Mouse (Mus musculus) ES-Bruce4 (cell line): ENCODE measurements at regions not wholly inside any gene's neighbourhood (a gene's known extent, or its start where the extent isn't known, plus 50 kb on each side); places are given as distances from the start of the nearest gene placed in this dataset.
A peak's percentile ranks its signal among the peaks of the same experiment; 100 is the strongest.

Source experiments
- H3K27ac ChIP-seq: 2 replicates; pipeline ENCODE4 v1.5.1; 2012; ENCODE audit warnings: low read length, inconsistent platforms; ENCODE audit not compliant: insufficient read depth
- H3K27me3 ChIP-seq: 2 replicates; pipeline ENCODE4 v1.6.1; 2012; ENCODE audit warnings: mild to moderate bottlenecking, low read length, inconsistent platforms; ENCODE audit not compliant: control insufficient read depth, poor library complexity, insufficient read depth, severe bottlenecking
- H3K36me3 ChIP-seq: 2 replicates; pipeline ENCODE4 v1.6.1; 2012; ENCODE audit warnings: inconsistent platforms, mild to moderate bottlenecking, low read length, moderate library complexity; ENCODE audit not compliant: control insufficient read depth, poor library complexity, insufficient read depth, severe bottlenecking
- H3K4me1 ChIP-seq: one replicate; pipeline ENCODE4 v1.8.1; 2011; ENCODE audit warnings: low read length; ENCODE audit not compliant: control insufficient read depth, insufficient read depth
- H3K4me3 ChIP-seq: 2 replicates; pipeline ENCODE4 v1.5.1; 2011; ENCODE audit warnings: low read depth, mild to moderate bottlenecking, low read length
- H3K9ac ChIP-seq: 2 replicates; pipeline ENCODE4 v1.6.1; 2012; ENCODE audit warnings: low read depth, mild to moderate bottlenecking, inconsistent platforms; ENCODE audit not compliant: poor library complexity, severe bottlenecking
- H3K9me3 ChIP-seq: replicated peaks from 2 replicates; pipeline ENCODE4 v1.6.1; 2012; ENCODE audit warnings: mild to moderate bottlenecking, low read length, inconsistent platforms; ENCODE audit not compliant: control insufficient read depth, poor library complexity, insufficient read depth, severe bottlenecking
- CTCF ChIP-seq: IDR thresholded peaks from one replicate; pipeline ENCODE4 v1.8.1; 2011; ENCODE audit warnings: low read depth, low read length
- EP300 ChIP-seq: IDR thresholded peaks from 2 replicates; pipeline ENCODE4 v1.6.1; 2011; ENCODE audit warnings: low read depth, low read length; ENCODE audit not compliant: insufficient read depth
- POLR2A ChIP-seq: IDR thresholded peaks from one replicate; pipeline ENCODE4 v1.8.1; 2011; ENCODE audit warnings: low read length; ENCODE audit not compliant: insufficient read depth

DNA sequence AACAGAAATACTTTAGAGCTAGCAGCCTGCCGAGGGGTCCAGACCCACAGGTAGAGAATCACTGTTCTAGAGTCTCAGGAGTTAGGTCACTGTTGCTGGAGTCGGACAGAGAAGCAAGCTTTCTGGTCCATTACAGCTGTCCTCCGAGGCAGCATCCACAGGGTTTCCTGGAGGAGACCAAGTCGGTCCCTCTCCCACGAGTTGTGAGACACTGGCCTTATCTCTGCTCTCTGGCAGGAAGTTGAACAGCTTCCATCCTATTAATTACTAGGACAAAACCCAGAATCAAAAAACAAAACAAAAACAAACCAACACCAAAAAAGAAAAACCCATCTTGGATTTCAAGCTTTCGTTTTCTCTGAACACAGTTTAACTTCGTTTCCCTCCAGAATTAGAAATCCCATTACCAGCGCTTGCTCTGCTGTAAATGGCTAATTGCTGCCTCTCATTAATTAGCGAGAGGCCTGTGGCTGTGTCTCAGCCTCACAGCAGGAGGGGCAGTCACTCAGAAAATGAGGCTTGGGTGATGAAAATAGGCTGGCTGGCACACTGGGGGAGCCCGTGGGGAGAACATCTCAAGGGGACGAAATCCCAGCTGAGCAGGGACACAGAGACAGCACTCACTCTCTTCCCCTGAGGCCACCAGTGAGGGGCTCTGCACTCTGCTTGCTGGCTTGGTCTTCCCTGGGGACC, 201.3 kb downstream of the Adgrd1 start:
- no peak overlapping the region for H3K27ac ChIP-seq

DNA sequence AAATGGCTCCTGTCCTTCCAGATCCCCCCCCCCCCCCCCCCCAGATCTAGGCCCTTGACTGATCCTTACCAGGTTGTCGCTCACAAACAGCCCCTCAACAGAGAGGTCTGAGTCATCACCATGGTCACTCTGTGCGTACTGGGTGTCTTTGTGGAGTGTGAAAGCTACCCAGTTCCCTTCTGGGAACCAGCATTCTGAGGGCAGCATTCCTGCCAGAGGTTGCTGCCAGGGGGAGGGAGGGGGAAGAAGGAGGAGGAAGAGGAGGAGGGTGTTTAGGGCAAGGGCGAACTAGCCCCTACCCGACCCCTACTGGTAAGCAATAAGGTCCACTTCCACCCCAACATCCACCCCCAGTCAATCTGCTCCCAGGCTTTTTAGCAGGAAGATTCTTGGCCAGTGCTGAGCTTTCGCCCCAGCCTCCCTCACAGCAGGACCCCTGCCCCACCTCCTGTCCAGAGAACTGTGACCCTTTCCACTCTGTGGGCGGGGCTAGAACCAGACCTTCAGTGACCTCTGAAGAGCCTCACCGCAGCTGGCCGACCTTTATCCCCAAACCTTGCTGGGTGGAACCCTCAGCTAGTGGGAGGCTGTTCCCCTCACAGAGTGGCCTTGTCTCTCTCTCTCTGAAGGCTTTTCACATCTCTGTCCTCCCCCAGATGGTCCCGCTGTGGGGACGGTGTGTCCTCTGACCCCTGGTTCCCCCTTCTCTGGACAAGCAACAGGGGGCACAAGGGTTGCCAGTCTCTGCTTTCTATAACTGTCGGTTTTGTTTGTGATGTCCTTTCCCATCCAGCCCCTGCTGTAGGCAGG, 202.2 kb upstream of the Sfswap start:
- H3K36me3 ChIP-seq: no peaks in the 10 kb centered on the region
- peak overlapping the region; percentile 92 for H3K27ac ChIP-seq
- no peak overlapping the region for H3K9ac ChIP-seq
- H3K27me3 ChIP-seq: no peaks in the 10 kb centered on the region
- H3K9me3 ChIP-seq: no peaks in the 10 kb centered on the region
- no peak overlapping the region for H3K4me3 ChIP-seq
- H3K4me1 ChIP-seq: peaks cover 6% of the 10 kb centered on the region
- TF ChIP-seq POLR2A (no peak), CTCF (no peak), EP300 (peak; percentile 77; the same call in 1 of the 2 replicates)

More for the DNA sequence above, 201.3 kb downstream of the Adgrd1 start:
- Histone ChIP-seq H3K9ac (no peak overlapping the region), H3K36me3 (no peaks in the 10 kb centered on the region), H3K27me3 (no peaks in the 10 kb centered on the region), H3K9me3 (no peaks in the 10 kb centered on the region), H3K4me1 (peaks cover 6% of the 10 kb centered on the region), H3K4me3 (no peak overlapping the region)
- TF ChIP-seq EP300: no peak
- TF ChIP-seq POLR2A: no peak
- TF ChIP-seq CTCF: no peak

- H3K9ac ChIP-seq: no peak overlapping the region
- H3K4me1 ChIP-seq: peaks cover 6% of the 10 kb centered on the region
- no peak overlapping the region for H3K4me3 ChIP-seq
- peak; percentile 73 for TF ChIP-seq EP300
- no peak for TF ChIP-seq CTCF
- no peaks in the 10 kb centered on the region for H3K27me3 ChIP-seq
- peak overlapping the region; percentile 92 for H3K27ac ChIP-seq
- H3K9me3 ChIP-seq: no peaks in the 10 kb centered on the region
- no peaks in the 10 kb centered on the region for H3K36me3 ChIP-seq
Observed at GRCm38 (mm10) chr5:129299456-129299765, 201.6 kb upstream of the Sfswap start.

DNA sequence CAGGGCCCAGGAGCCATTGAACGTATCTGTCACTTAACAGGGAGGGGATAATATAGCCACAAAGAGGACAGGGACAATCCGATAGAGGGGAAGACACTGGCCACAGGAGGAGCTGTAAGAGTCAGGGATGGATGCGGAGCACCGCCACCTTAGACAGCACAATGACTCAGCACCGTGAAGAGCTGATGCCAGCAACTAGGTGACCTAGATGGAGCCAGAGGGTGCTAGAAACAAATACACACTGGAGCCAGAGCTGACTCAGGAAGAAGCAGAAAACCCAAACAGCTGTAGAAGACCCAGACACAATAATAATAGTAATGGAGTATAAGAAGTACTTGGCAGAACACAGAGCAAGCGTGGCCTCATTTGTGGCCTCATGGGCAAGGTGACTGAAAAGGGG, 200.6 kb upstream of the Sfswap start:
- H3K27ac ChIP-seq: peak overlapping the region; percentile 80
- H3K4me1 ChIP-seq: peaks cover 6% of the 10 kb centered on the region
- no peak overlapping the region for H3K4me3 ChIP-seq
- no peaks in the 10 kb centered on the region for H3K9me3 ChIP-seq
- TF ChIP-seq CTCF: no peak
- no peak for TF ChIP-seq EP300
- no peak for TF ChIP-seq POLR2A
- H3K9ac ChIP-seq: no peak overlapping the region
- H3K36me3 ChIP-seq: no peaks in the 10 kb centered on the region
- no peaks in the 10 kb centered on the region for H3K27me3 ChIP-seq

- TF ChIP-seq POLR2A (no peak), CTCF (no peak), EP300 (no peak)
- H3K36me3 ChIP-seq: no peaks in the 10 kb centered on the region
- no peaks in the 10 kb centered on the region for H3K9me3 ChIP-seq
- no peaks in the 10 kb centered on the region for H3K27me3 ChIP-seq
- no peaks in the 10 kb centered on the region for H3K4me1 ChIP-seq
- no peak overlapping the region for H3K9ac ChIP-seq
- no peak overlapping the region for H3K27ac ChIP-seq
- no peak overlapping the region for H3K4me3 ChIP-seq
Observed at GRCm38 (mm10) chr5:129315626-129316025, 185.4 kb upstream of the Sfswap start.

- TF ChIP-seq EP300 (no peak), CTCF (peak; percentile 46)
- no peaks in the 10 kb centered on the region for H3K36me3 ChIP-seq
- H3K4me3 ChIP-seq: no peak overlapping the region
- H3K9ac ChIP-seq: no peak overlapping the region
- no peaks in the 10 kb centered on the region for H3K4me1 ChIP-seq
- no peak overlapping the region for H3K27ac ChIP-seq
- H3K27me3 ChIP-seq: no peaks in the 10 kb centered on the region
- H3K9me3 ChIP-seq: no peaks in the 10 kb centered on the region
Observed at GRCm38 (mm10) chr5:129331094-129331523, 169.9 kb upstream of the Sfswap start.
